Mouse (Mus musculus) adrenal gland, adult 18-20 months (tissue): ENCODE measurements at regions not wholly inside any gene's neighbourhood (a gene's known extent, or its start where the extent isn't known, plus 50 kb on each side); places are given as distances from the start of the nearest gene placed in this dataset.
A peak's percentile ranks its signal among the peaks of the same experiment; 100 is the strongest.

Experiments used
- DNase-seq, 2 experiments: peaks; one replicate each; pipeline ENCODE4 v3.0.0; 2021 to 2022; ENCODE audit warnings: low spot score in 2 of 2

DNA sequence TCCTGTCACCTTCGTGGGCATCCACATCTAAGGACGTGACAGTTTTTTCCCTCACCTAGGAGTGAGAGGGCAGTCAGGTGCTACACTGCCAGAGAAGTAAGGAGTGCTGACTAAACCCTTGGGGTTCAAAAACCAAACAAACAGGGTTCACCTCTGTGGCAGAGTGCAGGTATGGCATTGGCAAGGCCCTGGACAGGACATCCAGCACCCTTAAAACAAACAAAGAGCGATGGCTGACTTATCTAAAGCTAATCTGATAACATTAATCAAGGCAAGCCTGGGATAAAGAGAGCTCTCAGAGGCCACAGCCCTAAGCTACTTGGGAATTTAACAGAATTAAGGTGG is 74.1 kb upstream of the Slc45a1 start:
- no peak for DNase-seq

DNA sequence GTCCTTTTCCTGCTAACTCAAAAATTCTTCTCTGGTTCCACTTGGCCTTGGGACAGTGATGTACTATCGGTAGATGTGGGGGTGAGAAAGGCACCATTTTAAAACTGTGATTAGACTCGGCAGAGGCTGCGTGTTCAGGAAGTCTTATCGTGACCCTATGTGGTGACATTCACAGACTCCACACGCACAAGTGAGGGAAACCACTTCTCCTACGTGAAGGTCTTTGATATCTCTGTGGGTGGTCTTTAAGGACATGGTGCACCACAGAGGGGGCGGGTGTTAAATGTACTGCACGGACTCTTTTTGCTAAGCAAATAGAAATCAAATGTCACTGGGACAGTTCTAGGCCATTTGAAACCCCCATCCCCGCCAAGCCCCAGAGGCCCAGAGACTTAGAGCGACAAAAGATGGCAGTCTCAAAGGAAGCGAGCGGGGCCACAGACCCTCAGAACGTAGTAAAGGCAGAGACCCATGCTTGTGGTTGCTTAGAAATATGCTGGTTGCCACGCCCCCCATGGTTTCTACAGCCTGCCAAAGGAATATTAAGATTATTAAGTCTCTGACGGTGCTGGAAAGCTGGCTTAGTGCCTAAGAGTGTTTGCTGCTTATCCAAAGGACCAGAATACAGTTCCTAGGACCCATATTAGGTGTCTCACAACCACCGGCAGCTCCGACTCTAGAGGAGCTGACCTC is 73.6 kb upstream of the Slc45a1 start:
- DNase-seq = no peak

DNA sequence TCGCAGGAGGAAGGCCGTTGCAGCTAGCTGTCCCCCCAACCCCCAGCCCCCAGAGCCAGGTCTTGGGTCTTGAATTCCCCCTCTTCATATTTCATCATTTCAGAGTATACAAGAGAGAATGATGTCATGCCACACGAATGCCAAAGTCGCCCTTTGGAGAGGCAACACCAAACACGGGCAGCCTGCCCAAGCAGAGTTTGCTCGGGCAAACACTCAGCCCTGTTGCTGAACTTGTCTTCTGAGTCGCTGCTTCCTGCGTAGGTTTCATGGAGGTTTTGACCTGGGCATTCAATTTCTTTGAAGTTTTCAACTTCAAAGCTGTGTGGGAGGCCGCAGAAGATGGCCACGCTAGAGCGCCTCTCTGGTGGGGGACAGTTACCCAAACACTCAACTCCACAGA is 72.8 kb upstream of the Slc45a1 start:
- no peak for DNase-seq

DNA sequence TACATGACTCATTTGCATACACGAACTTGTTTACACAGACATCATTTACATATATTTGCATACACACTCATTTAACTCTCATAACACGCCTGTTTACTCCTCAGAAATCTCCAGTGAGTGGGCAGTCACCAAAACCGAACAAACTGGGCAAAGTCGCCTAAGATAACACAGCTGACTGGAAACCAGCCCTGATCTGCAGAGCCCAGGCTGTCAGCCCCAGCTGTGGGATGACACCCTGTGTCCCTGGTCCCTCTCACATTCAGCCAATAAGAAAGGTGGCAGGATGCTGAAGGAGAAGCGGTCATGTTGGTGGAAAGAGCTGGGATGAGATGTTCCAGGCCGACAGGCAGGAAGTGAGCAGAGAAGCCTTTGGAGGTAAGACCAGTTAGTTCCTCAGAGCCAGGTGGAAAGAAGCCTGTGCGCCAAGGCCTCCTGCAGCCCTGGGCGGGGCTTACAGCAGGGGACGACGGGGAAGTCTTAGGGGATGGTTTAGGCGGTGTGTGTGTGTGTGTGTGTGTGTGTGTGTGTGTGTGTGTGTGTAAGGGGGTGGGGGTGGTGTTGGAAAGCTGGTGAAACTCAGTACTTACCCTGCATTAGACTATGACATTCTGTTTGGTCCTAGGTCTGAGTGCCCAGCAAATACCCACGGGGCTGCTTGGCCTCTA is 69.8 kb upstream of the Slc45a1 start:
- DNase-seq = no peak

DNA sequence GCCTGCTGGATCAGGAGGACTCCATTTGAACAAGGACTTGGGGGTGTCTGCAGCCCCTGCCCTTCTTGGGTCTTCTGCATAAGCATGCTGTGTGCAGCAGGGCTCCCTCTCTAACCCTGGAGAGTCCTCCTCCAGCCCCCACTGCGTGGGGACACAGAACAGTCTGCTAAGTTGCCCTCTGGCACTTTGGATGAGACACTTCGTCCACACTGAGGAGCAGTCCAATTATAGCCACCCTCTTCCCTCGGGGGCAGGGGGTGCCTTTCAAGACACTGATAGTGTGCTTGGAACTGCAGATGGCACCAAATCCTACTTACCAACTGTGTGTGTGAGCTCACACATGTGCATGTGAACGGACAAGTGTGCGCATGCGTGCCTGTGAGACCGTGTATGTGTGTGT is 65.9 kb upstream of the Slc45a1 start:
- no peak for DNase-seq

DNA sequence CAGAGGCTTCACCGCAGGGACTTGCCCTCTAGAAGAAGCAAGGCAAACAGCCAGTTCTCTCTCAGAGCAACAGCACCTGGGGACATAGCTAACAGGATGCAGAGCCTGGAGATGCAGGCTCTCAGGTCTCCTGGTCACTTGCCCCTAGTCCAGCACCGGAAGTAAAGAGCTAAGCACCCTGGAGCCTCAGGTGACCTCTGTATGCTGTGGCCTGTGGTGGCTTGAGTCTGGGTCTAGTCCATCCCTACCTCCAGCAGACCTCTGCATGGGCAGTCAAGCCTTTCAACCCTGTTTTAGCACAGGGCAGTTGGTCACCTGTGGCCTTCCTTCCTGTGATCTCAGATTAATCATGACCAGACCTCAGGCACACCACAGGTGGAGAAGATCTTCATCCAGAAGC is 63.1 kb upstream of the Slc45a1 start:
- DNase-seq = no peak

DNA sequence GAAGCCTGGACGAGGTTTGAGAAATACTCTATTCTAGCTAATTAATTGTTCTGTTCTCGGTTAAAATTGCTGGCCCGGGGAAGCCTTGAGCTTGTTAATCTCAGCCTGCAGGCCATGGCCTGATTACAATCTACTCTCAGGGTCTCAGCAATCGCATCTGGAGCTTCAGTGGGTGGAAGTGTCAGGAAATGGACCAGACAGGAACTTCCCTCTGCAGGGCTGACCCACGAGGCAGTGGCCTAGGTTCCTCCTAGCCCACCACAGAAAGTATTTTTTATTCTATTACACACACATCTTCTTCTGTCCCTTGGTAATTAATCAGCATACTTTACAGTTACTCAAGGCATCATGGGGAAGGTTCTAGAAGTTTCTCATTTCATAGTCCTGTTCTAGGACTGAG is 61.3 kb upstream of the Slc45a1 start:
- DNase-seq = no peak

DNA sequence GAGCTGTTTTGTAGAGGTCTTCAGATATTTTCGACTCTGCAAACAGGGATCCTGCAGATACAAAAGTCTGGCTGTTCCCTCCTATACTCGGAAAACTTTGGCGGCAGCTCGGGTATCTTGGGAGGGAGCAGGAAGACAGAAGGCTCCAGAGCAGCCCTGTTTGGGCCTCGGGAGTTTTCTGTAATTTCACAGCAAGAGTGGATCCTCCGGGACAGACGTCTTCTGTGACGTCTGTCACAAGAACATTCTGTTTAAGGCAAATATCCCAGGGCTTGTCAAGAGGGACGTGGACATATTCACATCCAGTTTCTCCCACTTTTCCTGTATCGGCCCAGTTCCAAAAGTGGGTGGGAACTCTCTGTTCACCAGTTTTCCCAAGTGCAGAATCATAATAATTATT is 60.9 kb upstream of the Slc45a1 start:
- no peak for DNase-seq

DNA sequence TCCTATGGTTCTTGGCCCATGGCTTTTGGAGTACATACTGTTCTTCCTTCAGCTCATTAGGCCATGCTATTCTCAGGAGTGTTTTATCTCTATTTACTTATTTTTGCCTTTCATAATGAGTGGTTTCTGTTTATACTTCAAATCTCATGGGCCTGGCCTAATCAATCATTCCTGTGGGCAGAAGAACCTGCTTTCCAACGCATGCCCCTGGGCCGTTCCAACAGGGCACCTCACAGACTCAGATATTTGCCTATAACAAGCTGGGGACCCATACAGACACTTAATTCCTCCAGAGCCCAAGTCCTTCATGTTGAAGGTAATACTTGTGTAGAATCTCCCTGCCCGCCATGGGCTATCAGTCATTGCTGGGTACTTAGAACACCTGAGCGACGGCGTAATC is 59.7 kb upstream of the Slc45a1 start:
- DNase-seq = no peak

DNA sequence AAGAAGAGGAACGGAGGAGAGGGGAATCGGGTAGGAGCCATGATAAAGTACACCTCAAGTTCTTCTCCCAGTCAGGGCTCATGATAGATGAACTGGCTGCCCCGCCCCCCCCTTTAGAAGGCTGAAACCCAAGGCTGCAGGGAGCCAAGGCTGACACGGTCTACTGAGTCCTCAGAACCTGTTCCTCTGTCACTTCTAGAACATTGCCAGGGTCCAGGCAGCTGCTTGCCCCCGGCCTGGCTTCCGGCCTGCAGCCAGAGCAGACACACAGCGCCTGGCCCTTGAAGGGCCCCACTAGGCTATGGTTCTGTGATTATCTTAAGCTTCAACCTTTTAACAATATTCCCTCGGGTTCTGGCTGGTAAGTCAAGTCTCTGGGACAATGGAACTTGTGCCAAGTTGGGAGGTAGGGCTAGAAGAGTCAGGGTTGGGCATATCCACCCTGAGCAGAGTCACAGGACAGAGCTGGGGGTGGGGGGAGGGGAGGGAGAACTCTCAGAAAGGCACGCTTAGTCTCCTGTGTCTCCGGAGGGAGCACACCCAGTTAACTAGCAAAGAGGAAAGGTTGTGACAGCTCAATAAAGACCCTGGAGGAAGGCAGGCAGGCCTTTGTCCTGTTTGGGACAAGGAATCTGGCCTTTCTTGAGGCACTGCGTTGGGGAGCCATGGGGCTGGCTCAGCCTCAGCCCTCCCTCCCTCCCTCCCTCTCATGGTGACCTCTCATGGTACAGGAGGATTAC is 57.6 kb upstream of the Slc45a1 start:
- DNase-seq = no peak

DNA sequence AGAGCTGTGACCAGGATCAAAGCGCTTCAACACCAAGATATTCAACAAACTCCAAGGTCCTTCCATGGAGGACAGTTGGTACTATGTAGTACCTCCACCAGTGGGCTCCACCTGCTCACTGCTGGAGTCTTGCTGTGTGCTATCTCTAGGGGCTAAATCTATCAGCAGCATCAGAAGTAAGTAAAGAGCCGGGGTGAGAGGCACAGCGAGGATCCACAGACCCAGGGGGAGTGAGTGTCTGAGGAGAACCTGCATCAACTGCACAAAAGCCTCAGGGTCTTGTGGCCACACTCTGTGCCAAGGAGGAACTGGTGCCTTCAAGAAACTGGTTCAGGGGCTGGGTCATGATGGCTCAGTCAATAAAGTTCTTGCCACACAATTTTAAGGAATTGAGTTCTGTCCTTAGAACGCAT is 56.6 kb upstream of the Slc45a1 start:
- no peak for DNase-seq

DNA sequence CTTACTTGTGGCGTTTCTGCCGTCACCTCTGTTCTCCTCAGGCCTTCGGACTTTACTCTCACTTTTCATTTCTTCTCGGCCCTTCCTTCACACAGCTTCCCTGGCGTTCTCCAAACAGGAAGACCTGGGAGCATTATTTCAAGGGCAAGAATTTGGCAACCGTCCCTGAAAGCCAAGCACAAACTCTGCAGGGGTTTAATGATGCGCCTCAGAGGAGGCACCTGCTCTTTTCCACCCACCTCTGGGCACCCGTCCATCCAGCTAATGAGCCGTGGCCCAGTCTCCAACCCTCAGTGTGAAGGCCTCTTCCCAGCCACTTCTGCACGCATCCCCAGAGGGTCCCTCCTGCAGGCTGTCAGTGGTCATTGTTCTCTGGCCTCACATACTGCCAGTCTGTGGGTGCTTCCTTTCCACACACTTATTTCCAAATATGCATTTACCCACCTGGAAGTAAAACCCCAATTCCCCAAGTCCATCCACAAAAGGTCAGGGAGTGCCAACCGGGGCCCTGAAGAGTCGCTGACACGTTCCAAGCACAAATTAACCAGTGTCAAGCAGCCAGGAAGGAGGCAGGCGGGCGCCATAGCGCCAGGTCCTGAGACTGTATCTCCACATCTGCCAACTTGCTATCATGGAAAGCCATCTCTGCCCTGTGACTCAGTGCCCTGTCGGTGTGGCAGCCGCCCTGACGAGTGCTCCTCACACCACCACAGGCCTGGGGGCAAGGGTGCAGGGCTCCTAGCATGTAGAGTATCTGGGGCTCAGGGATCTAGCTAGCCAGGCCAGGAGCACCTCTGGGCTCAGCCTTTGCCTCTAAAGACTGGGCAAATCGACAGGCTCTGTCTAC is 56.0 kb upstream of the Slc45a1 start:
- DNase-seq = no peak

DNA sequence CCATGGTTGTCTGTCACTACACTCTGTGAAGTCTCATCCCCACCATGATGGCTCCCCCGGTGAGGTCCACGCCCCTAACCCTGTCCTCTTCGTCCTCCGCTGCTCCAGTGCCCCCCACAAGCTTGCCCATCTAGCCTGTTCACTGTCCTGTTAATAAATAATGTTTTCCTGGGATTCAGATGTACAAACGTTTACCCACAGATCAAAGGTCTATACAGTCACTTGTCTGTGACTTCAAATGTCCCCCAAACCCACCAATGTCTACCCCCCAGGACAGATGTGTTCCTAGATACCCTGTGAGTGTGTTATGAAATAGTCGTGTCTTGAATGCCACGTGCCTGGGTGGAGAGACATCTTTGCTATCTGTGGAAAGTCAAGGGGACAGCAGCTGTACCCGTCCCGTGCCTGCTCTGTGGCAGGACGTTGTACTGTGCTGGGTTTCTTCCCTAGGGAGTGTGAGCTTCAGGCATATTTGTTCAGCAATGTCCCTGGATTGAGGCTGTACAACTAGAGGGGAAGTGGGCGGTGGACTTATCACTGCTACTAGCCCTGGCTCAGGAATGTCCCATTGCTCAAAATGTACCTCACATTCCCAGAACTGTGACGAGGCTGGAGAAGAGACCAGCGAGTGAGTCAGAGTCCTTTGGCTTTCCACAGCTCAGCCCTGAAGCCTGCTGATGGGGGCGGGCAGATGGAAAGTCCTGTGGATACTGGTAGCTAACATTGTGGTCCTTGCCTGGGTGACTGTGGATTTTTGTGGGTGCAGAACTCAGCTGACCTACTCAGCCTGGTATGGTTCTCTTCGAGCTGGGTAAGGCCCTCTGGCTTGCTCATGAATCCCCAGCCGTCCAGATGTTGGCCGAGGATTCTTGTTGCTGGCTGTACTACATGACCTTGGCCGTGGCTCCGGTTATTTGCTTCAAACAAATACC is 55.1 kb upstream of the Slc45a1 start:
- peak; percentile 42 to 63 for DNase-seq

DNA sequence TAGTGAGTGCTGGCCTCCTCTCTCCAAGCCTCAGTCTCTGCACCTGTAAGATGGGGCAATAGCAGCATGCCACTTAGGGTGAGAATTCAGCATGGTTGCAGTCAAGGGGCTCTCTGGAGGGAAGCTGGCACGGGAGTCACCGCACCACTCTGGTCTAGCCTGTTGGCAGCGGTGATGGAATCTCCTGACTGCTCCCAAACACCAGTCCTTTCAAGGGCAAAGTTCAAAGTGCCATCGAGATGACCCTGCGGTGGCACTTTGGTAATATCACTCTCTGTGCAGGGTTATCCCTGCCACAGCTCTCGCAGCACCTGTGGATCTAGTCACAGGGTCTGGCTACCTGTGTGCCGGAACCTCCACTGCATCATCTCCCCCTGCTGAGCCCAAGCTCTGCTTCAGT is 54.3 kb upstream of the Slc45a1 start:
- DNase-seq = no peak

DNA sequence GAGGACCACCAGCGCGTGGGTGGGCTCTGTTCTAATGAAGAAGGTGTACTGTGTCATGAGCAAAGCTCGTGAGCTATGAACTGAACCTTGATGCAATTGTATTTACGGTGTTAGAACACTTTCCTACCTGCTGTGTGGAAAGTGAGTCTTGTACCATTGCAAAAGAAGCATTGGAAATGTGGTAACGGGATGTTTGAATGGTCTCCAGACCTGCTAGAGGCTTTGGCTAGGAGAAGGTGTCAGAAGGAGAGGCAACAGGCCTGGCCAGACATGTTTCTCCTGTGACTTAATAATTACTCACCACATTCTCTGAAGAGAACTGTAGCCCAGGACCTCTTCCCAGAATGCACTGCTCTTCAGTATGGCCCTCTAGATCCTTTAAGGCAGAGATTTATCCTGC is 51.3 kb upstream of the Slc45a1 start:
- no peak for DNase-seq
